Mouse (Mus musculus) bone marrow, adult 2 months (tissue): ENCODE data around the gene Lbr. TPM values are rescaled to one million over a fixed set of nuclear protein-coding genes. Genes with fewer than 3 reads are reported as not detected.
"Not testable (repeated sequence)": the region's sequence is repeated elsewhere in the genome, so short reads cannot be mapped to it uniquely, and the experiment has no call there.

ENCODE experiments used
- H3K27ac ChIP-seq: fragments of 200-500 bp; 2 replicates; pipeline ENCODE4 v1.5.1; 2012; ENCODE audit warnings: low read depth, mild to moderate bottlenecking, control low read depth, inconsistent platforms, low read length; ENCODE audit not compliant: control insufficient read depth, poor library complexity, insufficient read depth
- H3K4me1 ChIP-seq: fragments of 200-500 bp; 2 replicates; pipeline ENCODE4 v1.6.1; 2011; ENCODE audit warnings: low read length; ENCODE audit not compliant: control insufficient read depth, insufficient read depth
- H3K4me3 ChIP-seq: fragments of 200-500 bp; replicated peaks from 2 replicates; pipeline ENCODE3; 2011; ENCODE audit warnings: mild to moderate bottlenecking, low read depth, low read length, control low read depth; ENCODE audit not compliant: control insufficient read depth
- CTCF ChIP-seq: fragments of 200-500 bp; IDR thresholded peaks from 2 replicates; pipeline ENCODE4 v1.5.1; 2011; ENCODE audit warnings: low read length, control low read depth; ENCODE audit not compliant: control insufficient read depth, insufficient read depth
- POLR2A ChIP-seq: fragments of 200-500 bp; IDR thresholded peaks from 2 replicates; pipeline ENCODE4 v1.6.1; 2011; ENCODE audit warnings: low read depth, mild to moderate bottlenecking, control low read depth, low read length, borderline replicate concordance; ENCODE audit not compliant: control insufficient read depth
- WGBS: fragments of 180-500 bp; shearing (Covaris S2); methylation state at CpG from one replicate; pipeline ENCODE4 v1.1.7; 2018; 5-methylcytosine and 5-hydroxymethylcytosine counted together
- polyA plus RNA-seq: library from polyadenylated mRNA; stranded (reverse); fragments of >200 nt; gene quantifications from 2 replicates; pipeline ENCODE4 v1.2.4, GENCODE M21; 2011; ENCODE audit warnings: low replicate concordance; ENCODE audit not compliant: missing spikeins, insufficient read depth, insufficient read length

Gene Lbr
- polyA plus RNA-seq, 1 experiment = 176 TPM

GRCm38 (mm10) chr1:181832720-181833119 is 10.1 kb downstream of the Lbr start:
- H3K4me1 ChIP-seq = no peaks in the 10 kb centered on the region
- H3K4me3 ChIP-seq = no peak overlapping the region
- WGBS = 93% methylated on average over 5 of the region's 5 CpGs
- TF ChIP-seq POLR2A = no peak
- no peak for TF ChIP-seq CTCF
- no peak overlapping the region for H3K27ac ChIP-seq

- Histone ChIP-seq H3K4me1 (no peaks in the 10 kb centered on the region), H3K27ac (no peak overlapping the region), H3K4me3 (no peak overlapping the region)
- 79% methylated on average over 5 of the region's 5 CpGs for WGBS
- peak; percentile 47; the same call in 1 of the 2 replicates for TF ChIP-seq CTCF
- no peak for TF ChIP-seq POLR2A
Observed at GRCm38 (mm10) chr1:181828365-181828764, 14.5 kb downstream of the Lbr start.

GRCm38 (mm10) chr1:181826716-181827115 is 16.1 kb downstream of the Lbr start:
- 97% methylated on average over 7 of the region's 7 CpGs for WGBS
- TF ChIP-seq POLR2A = no peak
- no peak for TF ChIP-seq CTCF
- no peaks in the 10 kb centered on the region for H3K4me1 ChIP-seq
- H3K4me3 ChIP-seq = no peak overlapping the region
- no peak overlapping the region for H3K27ac ChIP-seq

- WGBS = 67% methylated on average over 18 of the region's 18 CpGs
- TF ChIP-seq CTCF (no peak), POLR2A (no peak)
- H3K27ac ChIP-seq = no peak overlapping the region
- H3K4me1 ChIP-seq = no peaks in the 10 kb centered on the region; the same call in 1 of the 2 replicates
- no peak overlapping the region for H3K4me3 ChIP-seq
Observed at GRCm38 (mm10) chr1:181811481-181812223, 31.2 kb downstream of the Lbr start.

- H3K4me1 ChIP-seq = no peaks in the 10 kb centered on the region
- no peak overlapping the region for H3K4me3 ChIP-seq
- TF ChIP-seq POLR2A = no peak
- no peak for TF ChIP-seq CTCF
- no peak overlapping the region for H3K27ac ChIP-seq
- WGBS = 81% methylated on average over 4 of the region's 4 CpGs
Observed at GRCm38 (mm10) chr1:181800667-181801066, 42.2 kb downstream of the Lbr start.

- TF ChIP-seq CTCF (no peak), POLR2A (no peak)
- Histone ChIP-seq H3K4me3 (no peak overlapping the region), H3K4me1 (no peaks in the 10 kb centered on the region), H3K27ac (no peak overlapping the region)
- whole genome bisulfite sequencing = 75% methylated on average over 3 of the region's 3 CpGs
Observed at GRCm38 (mm10) chr1:181799911-181800310, 42.9 kb downstream of the Lbr start.

GRCm38 (mm10) chr1:181793541-181793940 is 49.3 kb downstream of the Lbr start:
- WGBS = 47% methylated on average over 2 of the region's 2 CpGs
- Histone ChIP-seq H3K4me3 (no peak overlapping the region), H3K4me1 (no peaks in the 10 kb centered on the region), H3K27ac (no peak overlapping the region)
- TF ChIP-seq CTCF = no peak
- no peak for TF ChIP-seq POLR2A

GRCm38 (mm10) chr1:181789952-181790351 is 52.9 kb downstream of the Lbr start:
- no peaks in the 10 kb centered on the region for H3K4me1 ChIP-seq
- TF ChIP-seq POLR2A = no peak
- no peak overlapping the region for H3K27ac ChIP-seq
- H3K4me3 ChIP-seq = no peak overlapping the region
- WGBS = 30% methylated on average over 6 of the region's 6 CpGs

GRCm38 (mm10) chr1:181782600-181782999 is 60.2 kb downstream of the Lbr start:
- not testable (repeated sequence) for H3K4me3 ChIP-seq, H3K4me1 ChIP-seq, H3K27ac ChIP-seq
- WGBS = 81% methylated on average over 11 of the region's 11 CpGs
